In genomic region chr1:36938348-36938747, GRCm38 (mm10) we compare ENCODE assay signal across 7 mouse cellular contexts. TPM values are rescaled to one million over a fixed set of nuclear protein-coding genes. Genes with fewer than 3 reads are reported as not detected.
DNase-seq lines count a peak whose midpoint lies in the region; ATAC-seq and TF ChIP-seq lines count a peak whose summit lies in the region.

No protein-coding gene starts in this region.

- peak overlapping the region; percentile 100 for H3K4me3 ChIP-seq in lung, postnatal 0 days (ENCODE audit: low read depth, low read length)
- peak overlapping the region; percentile 98 for H3K4me3 ChIP-seq in embryonic facial prominence, embryonic 15.5 days (replicated peaks)
- H3K4me3 ChIP-seq in limb, embryonic 11.5 days (ENCODE audit: low read depth, low read length), result peak overlapping the region; percentile 85
- H3K4me3 ChIP-seq in stomach, embryonic 14.5 days (ENCODE audit: low read depth, low read length), result peak overlapping the region; percentile 95

- DNase-seq in lung, postnatal 0 days (ENCODE audit: low spot score), result no peak
- DNase-seq in lung, postnatal 36 days, result no peak
- peak; percentile 23 for DNase-seq in limb, embryonic 11.5 days (ENCODE audit: low spot score)
- DNase-seq in ovary, postnatal 10 days (ENCODE audit: low spot score), result no peak
- DNase-seq in yolk sac, embryonic 10.5 days (ENCODE audit: low spot score), result no peak

- H3K27me3 ChIP-seq in lung, postnatal 0 days (replicated peaks; ENCODE audit: insufficient read depth, low read length), result no peaks in the 10 kb centered on the region
- H3K27me3 ChIP-seq in embryonic facial prominence, embryonic 15.5 days, result no peaks in the 10 kb centered on the region
- no peaks in the 10 kb centered on the region for H3K27me3 ChIP-seq in limb, embryonic 11.5 days (ENCODE audit: control insufficient read depth, insufficient read depth, low read length)
- no peaks in the 10 kb centered on the region for H3K27me3 ChIP-seq in stomach, embryonic 14.5 days (ENCODE audit: control insufficient read depth, insufficient read depth, low read length)

- peaks cover 5% of the 10 kb centered on the region for H3K4me1 ChIP-seq in lung, postnatal 0 days (ENCODE audit: insufficient read depth, low read depth, low read length)
- peaks cover 30% of the 10 kb centered on the region for H3K4me1 ChIP-seq in embryonic facial prominence, embryonic 15.5 days
- H3K4me1 ChIP-seq in limb, embryonic 11.5 days (ENCODE audit: control insufficient read depth, insufficient read depth, low read length), result 0 out of 2 replicates have a peak, but pooled peaks cover 3% of the 10 kb centered on the region
- peaks cover 19% of the 10 kb centered on the region for H3K4me1 ChIP-seq in stomach, embryonic 14.5 days (ENCODE audit: control insufficient read depth, insufficient read depth, low read length)

- H3K36me3 ChIP-seq in lung, postnatal 0 days (ENCODE audit: insufficient read depth, low read length), result no peaks in the 10 kb centered on the region
- no peaks in the 10 kb centered on the region for H3K36me3 ChIP-seq in embryonic facial prominence, embryonic 15.5 days
- no peaks in the 10 kb centered on the region for H3K36me3 ChIP-seq in limb, embryonic 11.5 days (ENCODE audit: control insufficient read depth, insufficient read depth, low read length)
- H3K36me3 ChIP-seq in stomach, embryonic 14.5 days (ENCODE audit: control insufficient read depth, insufficient read depth, low read length), result no peaks in the 10 kb centered on the region; the same call in 1 of the 2 replicates

- no peak for TF ChIP-seq EP300 in lung, postnatal 0 days (IDR thresholded peaks at IDR 0.05)

- ATAC-seq in lung, postnatal 0 days, result no peak
- ATAC-seq in embryonic facial prominence, embryonic 15.5 days (ENCODE audit: insufficient number of reproducible peaks, low FRiP score, low TSS enrichment, low read depth), result no peak
- ATAC-seq in limb, embryonic 11.5 days (ENCODE audit: insufficient number of reproducible peaks, low FRiP score, low TSS enrichment, low read depth), result no peak
- ATAC-seq in stomach, embryonic 14.5 days (ENCODE audit: insufficient number of reproducible peaks, insufficient read depth, low FRiP score, low read depth), result no peak

- TF ChIP-seq CTCF in lung, postnatal 0 days (IDR thresholded peaks at IDR 0.05), result no peak

- peak overlapping the region; percentile 88 for H3K9ac ChIP-seq in lung, postnatal 0 days (replicated peaks; ENCODE audit: low read depth)
- peak overlapping the region; percentile 96 for H3K9ac ChIP-seq in embryonic facial prominence, embryonic 15.5 days
- H3K9ac ChIP-seq in limb, embryonic 11.5 days (ENCODE audit: low read length), result peak overlapping the region; percentile 92
- peak overlapping the region; percentile 99 for H3K9ac ChIP-seq in stomach, embryonic 14.5 days (replicated peaks; ENCODE audit: low read depth, low read length)

- peak overlapping the region; percentile 78 for H3K4me2 ChIP-seq in lung, postnatal 0 days (replicated peaks; ENCODE audit: low read depth, low read length)
- H3K4me2 ChIP-seq in embryonic facial prominence, embryonic 15.5 days (replicated peaks), result peak overlapping the region; percentile 59
- H3K4me2 ChIP-seq in limb, embryonic 11.5 days (ENCODE audit: low read depth, severe bottlenecking), result peak overlapping the region; percentile 77
- peak overlapping the region; percentile 87 for H3K4me2 ChIP-seq in stomach, embryonic 14.5 days (replicated peaks; ENCODE audit: low read depth, low read length)

- H3K9me3 ChIP-seq in lung, postnatal 0 days (ENCODE audit: low read length), result no peaks in the 10 kb centered on the region
- H3K9me3 ChIP-seq in embryonic facial prominence, embryonic 15.5 days (replicated peaks), result no peaks in the 10 kb centered on the region
- no peaks in the 10 kb centered on the region for H3K9me3 ChIP-seq in limb, embryonic 11.5 days (ENCODE audit: control insufficient read depth, low read length)
- H3K9me3 ChIP-seq in stomach, embryonic 14.5 days (ENCODE audit: control insufficient read depth, low read depth, low read length), result no peaks in the 10 kb centered on the region

- 3% methylated on average over 9 of the region's 9 CpGs for WGBS in lung, postnatal 0 days
- 2% methylated on average over 9 of the region's 9 CpGs for WGBS in embryonic facial prominence, embryonic 15.5 days
- under 1% methylated on average over 9 of the region's 9 CpGs for whole genome bisulfite sequencing in limb, embryonic 11.5 days
- 1% methylated on average over 9 of the region's 9 CpGs for whole genome bisulfite sequencing in stomach, embryonic 14.5 days

- 0 out of 2 replicates have a peak overlapping the region, but pooled peaks have one; percentile 89 for H3K27ac ChIP-seq in lung, postnatal 0 days (ENCODE audit: low read length)
- 0 out of 2 replicates have a peak overlapping the region, but pooled peaks have one; percentile 94 for H3K27ac ChIP-seq in embryonic facial prominence, embryonic 15.5 days (replicated peaks)
- H3K27ac ChIP-seq in limb, embryonic 11.5 days (replicated peaks; ENCODE audit: low read depth, low read length), result no peak overlapping the region
- H3K27ac ChIP-seq in stomach, embryonic 14.5 days (ENCODE audit: low read length), result no peak overlapping the region

RNA-seq across cellular contexts. Expression of gene Tmem131, which starts 5.1 kb away (rescaled TPM):
- polyA plus RNA-seq in lung, postnatal 0 days (2015; fragmentation: Nextera tagmentation; extraction: Ambion mirVana), result 5.9 and 6.0 TPM in 2 replicates
- 14.7 and 15.1 TPM in 2 replicates for polyA plus RNA-seq in embryonic facial prominence, embryonic 15.5 days (2015; fragmentation: Nextera tagmentation; extraction: Ambion mirVana)
- polyA plus RNA-seq in limb, embryonic 11.5 days (2014; fragmentation: Nextera tagmentation; extraction: Ambion mirVana), result 16.6 and 18.4 TPM in 2 replicates
- polyA plus RNA-seq in stomach, embryonic 14.5 days (2014; fragmentation: Nextera tagmentation; extraction: Ambion mirVana), result 28.2 and 31.3 TPM in 2 replicates

Comparison
In these comparisons a context has a peak if more than half of its experiments do, and no peak if none do; other contexts are left out.
1. H3K27ac ChIP-seq: peak in lung, postnatal 0 days (single experiment) and embryonic facial prominence, embryonic 15.5 days (single experiment); none in limb, embryonic 11.5 days (single experiment) and stomach, embryonic 14.5 days (single experiment).
2. Peak in every context shown above with its lines, with median percentiles within 50 percentile points of each other: H3K4me2 ChIP-seq, H3K4me3 ChIP-seq and H3K9ac ChIP-seq.